Mouse (Mus musculus) kidney, adult 2 months (tissue): Measurements from ENCODE around the gene Pm20d1. TPM values are rescaled to one million over a fixed set of nuclear protein-coding genes. Genes with fewer than 3 reads are reported as not detected.

ENCODE experiments used
- DNase-seq: peaks from one replicate; pipeline ENCODE4 v3.0.0; 2021
- H3K27ac ChIP-seq: fragments of 200-500 bp; 2 replicates; pipeline ENCODE4 v1.5.1; 2012; ENCODE audit warnings: low read depth, low read length, control low read depth, inconsistent platforms; ENCODE audit not compliant: insufficient read depth
- H3K27me3 ChIP-seq: fragments of 200-500 bp; replicated peaks from 2 replicates; pipeline ENCODE4 v1.6.1; 2012; ENCODE audit warnings: mild to moderate bottlenecking, moderate library complexity, low read length, inconsistent platforms; ENCODE audit not compliant: control insufficient read depth, insufficient read depth
- H3K36me3 ChIP-seq: fragments of 200-500 bp; 2 replicates; pipeline ENCODE4 v1.6.1; 2012; ENCODE audit warnings: mild to moderate bottlenecking, moderate library complexity, low read length, inconsistent platforms; ENCODE audit not compliant: control insufficient read depth, insufficient read depth
- H3K4me1 ChIP-seq: fragments of 200-500 bp; 2 replicates; pipeline ENCODE4 v1.6.1; 2011; ENCODE audit warnings: low read length; ENCODE audit not compliant: control insufficient read depth, insufficient read depth
- H3K4me3 ChIP-seq: fragments of 200-500 bp; 2 replicates; pipeline ENCODE4 v1.5.1; 2011; ENCODE audit warnings: mild to moderate bottlenecking, low read depth, low read length, control low read depth; ENCODE audit not compliant: insufficient read depth
- CTCF ChIP-seq: fragments of 200-500 bp; conservative IDR thresholded peaks from 2 replicates; pipeline ENCODE4 v1.5.1; 2011; ENCODE audit warnings: low read depth, mild to moderate bottlenecking, control low read depth, low read length, moderate library complexity, mixed read lengths; ENCODE audit not compliant: insufficient read depth, insufficient read length
- POLR2A ChIP-seq: fragments of 200-500 bp; IDR thresholded peaks from one replicate; pipeline ENCODE4 v1.6.1; 2011; ENCODE audit warnings: low read depth, low read length, control low read depth
- WGBS: fragments of 180-500 bp; shearing (Covaris S2); methylation state at CpG from one replicate; pipeline ENCODE4 v1.1.7; 2018; 5-methylcytosine and 5-hydroxymethylcytosine counted together
- polyA plus RNA-seq: library from polyadenylated mRNA; depleted of rRNA; stranded (reverse); fragments of >200 nt; gene quantifications from 2 replicates; pipeline ENCODE4 v1.2.3, GENCODE M21; 2012

Pm20d1 gene
- polyA plus RNA-seq, 1 experiment, result 26.3 TPM

- 75% methylated on average over 8 of the region's 8 CpGs for WGBS
- Histone ChIP-seq H3K27me3 (no peaks in the 10 kb centered on the region), H3K4me1 (no peaks in the 10 kb centered on the region), H3K4me3 (no peak overlapping the region), H3K36me3 (no peaks in the 10 kb centered on the region), H3K27ac (no peak overlapping the region)
- no peak for DNase-seq
- TF ChIP-seq CTCF (no peak), POLR2A (no peak)
Observed at GRCm38 (mm10) chr1:131844883-131845282, 47.7 kb downstream of the Pm20d1 start.

- no peak for TF ChIP-seq POLR2A
- peak; percentile 82 for TF ChIP-seq CTCF
- H3K27ac ChIP-seq, result no peak overlapping the region
- H3K36me3 ChIP-seq, result no peaks in the 10 kb centered on the region
- DNase-seq, result peak; percentile 72
- H3K4me1 ChIP-seq, result no peaks in the 10 kb centered on the region; the same call in 1 of the 2 replicates
- WGBS, result 80% methylated on average over 5 of the region's 5 CpGs
- no peaks in the 10 kb centered on the region for H3K27me3 ChIP-seq
- H3K4me3 ChIP-seq, result no peak overlapping the region
Observed at GRCm38 (mm10) chr1:131846255-131846654, 49.1 kb downstream of the Pm20d1 start.

- WGBS, result 73% methylated on average over 4 of the region's 4 CpGs
- no peak for DNase-seq
- TF ChIP-seq POLR2A (no peak), CTCF (no peak)
- Histone ChIP-seq H3K27me3 (no peaks in the 10 kb centered on the region), H3K4me1 (no peaks in the 10 kb centered on the region), H3K4me3 (no peak overlapping the region), H3K36me3 (no peaks in the 10 kb centered on the region), H3K27ac (no peak overlapping the region)
Observed at GRCm38 (mm10) chr1:131861811-131862210, 64.6 kb downstream of the Pm20d1 start.

GRCm38 (mm10) chr1:131865596-131865995 is 68.4 kb downstream of the Pm20d1 start:
- no peak for DNase-seq
- Histone ChIP-seq H3K4me1 (no peaks in the 10 kb centered on the region; the same call in 1 of the 2 replicates), H3K27ac (no peak overlapping the region), H3K4me3 (no peak overlapping the region), H3K36me3 (no peaks in the 10 kb centered on the region), H3K27me3 (no peaks in the 10 kb centered on the region)
- TF ChIP-seq POLR2A (no peak), CTCF (no peak)
- 84% methylated on average over 5 of the region's 5 CpGs for WGBS

GRCm38 (mm10) chr1:131866304-131866999 is 69.3 kb downstream of the Pm20d1 start:
- TF ChIP-seq POLR2A (no peak), CTCF (no peak)
- Histone ChIP-seq H3K4me3 (no peak overlapping the region), H3K27me3 (no peaks in the 10 kb centered on the region), H3K4me1 (no peaks in the 10 kb centered on the region; the same call in 1 of the 2 replicates), H3K27ac (no peak overlapping the region), H3K36me3 (no peaks in the 10 kb centered on the region)
- 58% methylated on average over 6 of the region's 6 CpGs for WGBS
- DNase-seq, result no peak

GRCm38 (mm10) chr1:131867093-131867945 is 70.1 kb downstream of the Pm20d1 start, which contains the start of gene Rab29:
TSS of gene Rab29 (plus strand) at chr1:131867224.
- under 1% methylated on average over 46 of the region's 46 CpGs for whole genome bisulfite sequencing
- no peaks in the 10 kb centered on the region; the same call in 1 of the 2 replicates for H3K4me1 ChIP-seq
- peak within 1 kb of the TSS; percentile 62; the same call in 1 of the 2 replicates for H3K27ac ChIP-seq
- no peaks in the 10 kb centered on the region for H3K36me3 ChIP-seq
- peak within 1 kb of the TSS; percentile 87 for H3K4me3 ChIP-seq
- H3K27me3 ChIP-seq, result no peaks in the 10 kb centered on the region
- TF ChIP-seq CTCF, result peak; percentile 88
- no peak for TF ChIP-seq POLR2A
- peak; percentile 96 for DNase-seq

- 14% methylated on average over 10 of the region's 10 CpGs for whole genome bisulfite sequencing
Observed at GRCm38 (mm10) chr1:131867946-131868290, 70.7 kb downstream of the Pm20d1 start.

More at GRCm38 (mm10) chr1:131867946-131868290, 70.7 kb downstream of the Pm20d1 start:
- Histone ChIP-seq H3K4me3 (peak overlapping the region; percentile 87), H3K27me3 (no peaks in the 10 kb centered on the region), H3K4me1 (no peaks in the 10 kb centered on the region; the same call in 1 of the 2 replicates), H3K36me3 (no peaks in the 10 kb centered on the region), H3K27ac (0 out of 2 replicates have a peak overlapping the region, but pooled peaks have one; percentile 62)
- no peak for TF ChIP-seq CTCF
- TF ChIP-seq POLR2A, result no peak
- DNase-seq, result peak; percentile 28
